Mouse (Mus musculus) kidney, adult 11 months (tissue): ENCODE data around the gene Spin2e.
"Not testable (repeated sequence)": the region's sequence is repeated elsewhere in the genome, so short reads cannot be mapped to it uniquely, and the experiment has no call there.

ENCODE experiments used
- DNase-seq: peaks from one replicate; pipeline ENCODE4 v3.0.0; 2022

The Spin2e gene

GRCm38 (mm10) chrX:31618820-31619219 lies at the start of gene Spin2e:
Gene Spin2e (minus strand): TSS chrX:31618920.
- DNase-seq: not testable (repeated sequence)

GRCm38 (mm10) chrX:31574183-31574582 lies 44.5 kb downstream of the Spin2e start, which contains the start of gene Gm21883:
Gene Gm21883 (minus strand): TSS chrX:31574283.
- DNase-seq: not testable (repeated sequence)
